Mouse (Mus musculus) kidney, adult 2 months (tissue): ENCODE measurements at regions not wholly inside any gene's neighbourhood (a gene's known extent, or its start where the extent isn't known, plus 50 kb on each side); places are given as distances from the start of the nearest gene placed in this dataset.

Source experiments
- CTCF ChIP-seq: fragments of 200-500 bp; conservative IDR thresholded peaks from 2 replicates; pipeline ENCODE4 v1.5.1; 2011; ENCODE audit warnings: low read depth, mild to moderate bottlenecking, control low read depth, low read length, moderate library complexity, mixed read lengths; ENCODE audit not compliant: insufficient read depth, insufficient read length
- POLR2A ChIP-seq: fragments of 200-500 bp; IDR thresholded peaks from one replicate; pipeline ENCODE4 v1.6.1; 2011; ENCODE audit warnings: low read depth, low read length, control low read depth

DNA sequence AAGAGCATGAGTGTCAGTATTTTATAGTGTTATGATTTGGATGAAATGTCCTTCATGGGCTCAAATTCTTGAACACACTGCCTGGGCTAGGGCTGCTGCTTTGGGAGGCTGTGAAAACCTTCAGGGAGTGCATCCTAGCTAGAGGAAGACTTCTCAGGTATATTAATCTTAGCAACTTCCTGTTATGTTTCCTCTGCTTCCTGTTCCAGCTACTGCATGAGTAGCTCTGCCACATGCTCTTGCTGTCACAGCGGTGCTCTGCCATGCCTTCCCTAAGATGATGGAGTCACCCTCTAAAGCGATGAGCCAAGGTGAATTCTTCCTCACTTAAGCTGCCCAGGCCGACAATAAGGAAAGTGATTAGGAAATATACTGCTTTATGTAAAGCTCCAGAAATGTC is 60.1 kb upstream of the Pitrm1 start:
- no peak for TF ChIP-seq CTCF
- no peak for TF ChIP-seq POLR2A
